Mouse (Mus musculus) urinary bladder, postnatal 0 days (tissue): ENCODE data around the gene Kdm5c. TPM values are rescaled to one million over a fixed set of nuclear protein-coding genes. Genes with fewer than 3 reads are reported as not detected.

Experiments
- polyA plus RNA-seq: library from polyadenylated mRNA; unstranded; fragments of >200 nt; fragmentation: Nextera tagmentation; extraction: Ambion mirVana; gene quantifications from 2 replicates; pipeline ENCODE4 v1.2.1, GENCODE M21; 2015

Gene Kdm5c
- polyA plus RNA-seq = 13.5 and 15.4 TPM in 2 replicates

GRCm38 (mm10) chrX:152232781-152233763, at the start of gene Kdm5c:
Kdm5c (plus strand) TSS chrX:152233020.

Other genes with a start within 250 kb of the Kdm5c start
- gene Hsd17b10, start 231.2 kb upstream of the Kdm5c start, polyA plus RNA-seq = 153 and 160 TPM in 2 replicates
- gene Ribc1, start 216.7 kb upstream of the Kdm5c start, polyA plus RNA-seq = 1.2 and 1.5 TPM in 2 replicates
- 44.2 and 47.7 TPM in 2 replicates for gene Smc1a, start 216.6 kb upstream of the Kdm5c start, polyA plus RNA-seq
- gene Iqsec2, start 88.8 kb upstream of the Kdm5c start, polyA plus RNA-seq = 3.0 and 4.3 TPM in 2 replicates
- 6.5 and 7.1 TPM in 2 replicates for gene Kantr, start 94.5 kb downstream of the Kdm5c start, polyA plus RNA-seq
- 11.5 and 14.8 TPM in 2 replicates for gene Tspyl2, start 109.4 kb downstream of the Kdm5c start, polyA plus RNA-seq
- gene Gpr173, start 135.7 kb downstream of the Kdm5c start, polyA plus RNA-seq = 2.1 and 2.7 TPM in 2 replicates